Mouse (Mus musculus): ENCODE measurements at regions not wholly inside any gene's neighbourhood (a gene's known extent, or its start where the extent isn't known, plus 50 kb on each side); places are given as distances from the start of the nearest gene placed in this dataset.

- no peak overlapping the region for H3K9ac ChIP-seq (ENCODE audit: low read length)
- H3K27me3 ChIP-seq (ENCODE audit: control insufficient read depth, insufficient read depth, low read length), result no peaks in the 10 kb centered on the region
- no peaks in the 10 kb centered on the region for H3K9me3 ChIP-seq (replicated peaks; ENCODE audit: control insufficient read depth, low read length)
- WGBS, result 79% methylated on average over 4 of the region's 4 CpGs
- H3K4me3 ChIP-seq (replicated peaks; ENCODE audit: low read length), result no peak overlapping the region
- no peak for ATAC-seq (ENCODE audit: insufficient read depth, low FRiP score)
- H3K4me1 ChIP-seq (ENCODE audit: control insufficient read depth, insufficient read depth, low read length), result peaks cover 8% of the 10 kb centered on the region; the same call in 1 of the 2 replicates
- H3K27ac ChIP-seq (ENCODE audit: low read length), result no peak overlapping the region
- no peaks in the 10 kb centered on the region for H3K36me3 ChIP-seq (ENCODE audit: control insufficient read depth, insufficient read depth, low read length)
- no peak overlapping the region for H3K4me2 ChIP-seq (ENCODE audit: low read depth, low read length)
These were observed 116.0 kb upstream of the Slc22a22 start for GRCm38 (mm10) chr15:57593326-57594004.

GRCm38 (mm10) chr15:57590597-57591219 is 113.3 kb upstream of the Slc22a22 start:
- peaks cover 8% of the 10 kb centered on the region; the same call in 1 of the 2 replicates for H3K4me1 ChIP-seq (ENCODE audit: control insufficient read depth, insufficient read depth, low read length)
- no peak overlapping the region for H3K4me3 ChIP-seq (replicated peaks; ENCODE audit: low read length)
- 42% methylated on average over 7 of the region's 7 CpGs for WGBS
- H3K36me3 ChIP-seq (ENCODE audit: control insufficient read depth, insufficient read depth, low read length), result no peaks in the 10 kb centered on the region
- no peaks in the 10 kb centered on the region for H3K27me3 ChIP-seq (ENCODE audit: control insufficient read depth, insufficient read depth, low read length)
- peak; percentile 10; the same call in 1 of the 2 replicates for ATAC-seq (ENCODE audit: insufficient read depth, low FRiP score)
- no peak overlapping the region for H3K4me2 ChIP-seq (ENCODE audit: low read depth, low read length)
- no peaks in the 10 kb centered on the region for H3K9me3 ChIP-seq (replicated peaks; ENCODE audit: control insufficient read depth, low read length)
- 0 out of 2 replicates have a peak overlapping the region, but pooled peaks have one; percentile 52 for H3K27ac ChIP-seq (ENCODE audit: low read length)
- H3K9ac ChIP-seq (ENCODE audit: low read length), result no peak overlapping the region

- Histone ChIP-seq H3K4me2 (ENCODE audit: low read depth, low read length) (no peak overlapping the region), H3K27me3 (ENCODE audit: control insufficient read depth, insufficient read depth, low read length) (no peaks in the 10 kb centered on the region), H3K4me1 (ENCODE audit: control insufficient read depth, insufficient read depth, low read length) (peaks cover 8% of the 10 kb centered on the region; the same call in 1 of the 2 replicates), H3K27ac (ENCODE audit: low read length) (peak overlapping the region; percentile 52), H3K36me3 (ENCODE audit: control insufficient read depth, insufficient read depth, low read length) (no peaks in the 10 kb centered on the region), H3K9ac (ENCODE audit: low read length) (no peak overlapping the region), H3K4me3 (replicated peaks; ENCODE audit: low read length) (no peak overlapping the region), H3K9me3 (replicated peaks; ENCODE audit: control insufficient read depth, low read length) (no peaks in the 10 kb centered on the region)
- WGBS, result 37% methylated on average over 10 of the region's 12 CpGs
- ATAC-seq (ENCODE audit: insufficient read depth, low FRiP score), result peak; percentile 82
These were observed 112.3 kb upstream of the Slc22a22 start for GRCm38 (mm10) chr15:57589404-57590377.

- Histone ChIP-seq H3K4me1 (ENCODE audit: control insufficient read depth, insufficient read depth, low read length) (peaks cover 1% of the 10 kb centered on the region; the same call in 1 of the 2 replicates), H3K4me2 (ENCODE audit: low read depth, low read length) (no peak overlapping the region), H3K27ac (ENCODE audit: low read length) (no peak overlapping the region), H3K9me3 (replicated peaks; ENCODE audit: control insufficient read depth, low read length) (no peaks in the 10 kb centered on the region), H3K9ac (ENCODE audit: low read length) (no peak overlapping the region), H3K27me3 (ENCODE audit: control insufficient read depth, insufficient read depth, low read length) (no peaks in the 10 kb centered on the region), H3K4me3 (replicated peaks; ENCODE audit: low read length) (no peak overlapping the region), H3K36me3 (ENCODE audit: control insufficient read depth, insufficient read depth, low read length) (no peaks in the 10 kb centered on the region)
- no peak for ATAC-seq (ENCODE audit: insufficient read depth, low FRiP score)
- WGBS, result 28% methylated on average over 1 of the region's 1 CpGs
These were observed 108.0 kb upstream of the Slc22a22 start for GRCm38 (mm10) chr15:57585411-57585810.

- Histone ChIP-seq H3K4me2 (ENCODE audit: low read depth, low read length) (no peak overlapping the region), H3K9me3 (replicated peaks; ENCODE audit: control insufficient read depth, low read length) (no peaks in the 10 kb centered on the region), H3K27me3 (ENCODE audit: control insufficient read depth, insufficient read depth, low read length) (no peaks in the 10 kb centered on the region), H3K27ac (ENCODE audit: low read length) (no peak overlapping the region), H3K4me1 (ENCODE audit: control insufficient read depth, insufficient read depth, low read length) (no peaks in the 10 kb centered on the region), H3K36me3 (ENCODE audit: control insufficient read depth, insufficient read depth, low read length) (no peaks in the 10 kb centered on the region), H3K9ac (ENCODE audit: low read length) (no peak overlapping the region), H3K4me3 (replicated peaks; ENCODE audit: low read length) (no peak overlapping the region)
- no peak for ATAC-seq (ENCODE audit: insufficient read depth, low FRiP score)
- WGBS, result 92% methylated on average over 11 of the region's 11 CpGs
These were observed 107.1 kb upstream of the Slc22a22 start for GRCm38 (mm10) chr15:57584498-57584897.

GRCm38 (mm10) chr15:57581266-57581665 is 103.8 kb upstream of the Slc22a22 start:
- H3K4me1 ChIP-seq (ENCODE audit: control insufficient read depth, insufficient read depth, low read length), result no peaks in the 10 kb centered on the region
- no peaks in the 10 kb centered on the region for H3K9me3 ChIP-seq (replicated peaks; ENCODE audit: control insufficient read depth, low read length)
- H3K4me2 ChIP-seq (ENCODE audit: low read depth, low read length), result no peak overlapping the region
- H3K27me3 ChIP-seq (ENCODE audit: control insufficient read depth, insufficient read depth, low read length), result no peaks in the 10 kb centered on the region
- no peak overlapping the region for H3K27ac ChIP-seq (ENCODE audit: low read length)
- H3K9ac ChIP-seq (ENCODE audit: low read length), result no peak overlapping the region
- H3K4me3 ChIP-seq (replicated peaks; ENCODE audit: low read length), result no peak overlapping the region
- H3K36me3 ChIP-seq (ENCODE audit: control insufficient read depth, insufficient read depth, low read length), result no peaks in the 10 kb centered on the region
- no peak for ATAC-seq (ENCODE audit: insufficient read depth, low FRiP score)

GRCm38 (mm10) chr15:57578794-57579193 is 101.4 kb upstream of the Slc22a22 start:
- no peak for ATAC-seq (ENCODE audit: insufficient read depth, low FRiP score)
- WGBS, result 61% methylated on average over 2 of the region's 2 CpGs

GRCm38 (mm10) chr15:57574080-57574618 is 96.7 kb upstream of the Slc22a22 start:
- Histone ChIP-seq H3K36me3 (ENCODE audit: control insufficient read depth, insufficient read depth, low read length) (no peaks in the 10 kb centered on the region), H3K27me3 (ENCODE audit: control insufficient read depth, insufficient read depth, low read length) (no peaks in the 10 kb centered on the region), H3K4me2 (ENCODE audit: low read depth, low read length) (no peak overlapping the region), H3K9ac (ENCODE audit: low read length) (no peak overlapping the region), H3K27ac (ENCODE audit: low read length) (no peak overlapping the region), H3K4me3 (replicated peaks; ENCODE audit: low read length) (no peak overlapping the region), H3K4me1 (ENCODE audit: control insufficient read depth, insufficient read depth, low read length) (no peaks in the 10 kb centered on the region), H3K9me3 (replicated peaks; ENCODE audit: control insufficient read depth, low read length) (no peaks in the 10 kb centered on the region)
- WGBS, result 46% methylated on average over 2 of the region's 2 CpGs
- ATAC-seq (ENCODE audit: insufficient read depth, low FRiP score), result no peak

More at GRCm38 (mm10) chr15:57578794-57579193, 101.4 kb upstream of the Slc22a22 start:
- H3K36me3 ChIP-seq (ENCODE audit: control insufficient read depth, insufficient read depth, low read length), result no peaks in the 10 kb centered on the region
- no peak overlapping the region for H3K4me3 ChIP-seq (replicated peaks; ENCODE audit: low read length)
- no peak overlapping the region for H3K27ac ChIP-seq (ENCODE audit: low read length)
- H3K4me1 ChIP-seq (ENCODE audit: control insufficient read depth, insufficient read depth, low read length), result no peaks in the 10 kb centered on the region
- H3K27me3 ChIP-seq (ENCODE audit: control insufficient read depth, insufficient read depth, low read length), result no peaks in the 10 kb centered on the region
- H3K9ac ChIP-seq (ENCODE audit: low read length), result no peak overlapping the region
- no peaks in the 10 kb centered on the region for H3K9me3 ChIP-seq (replicated peaks; ENCODE audit: control insufficient read depth, low read length)
- H3K4me2 ChIP-seq (ENCODE audit: low read depth, low read length), result no peak overlapping the region
